Mouse (Mus musculus) stomach, embryonic 14.5 days (tissue): ENCODE results near the gene L3mbtl4. TPM values are rescaled to one million over a fixed set of nuclear protein-coding genes. Genes with fewer than 3 reads are reported as not detected.

Source experiments
- ATAC-seq: fragments of 200-750 bp; cut with Nextera tagmentation; 2 replicates; pipeline ENCODE4 v1.8.0; 2017; ENCODE audit warnings: low read depth, moderate TSS enrichment; ENCODE audit not compliant: insufficient number of reproducible peaks, insufficient read depth, low FRiP score
- H3K27ac ChIP-seq: fragments of 300-500 bp; sonication (generic); 2 replicates; pipeline ENCODE4 v1.5.1; 2014; ENCODE audit warnings: mild to moderate bottlenecking, low read length, moderate library complexity, mixed read lengths
- H3K27me3 ChIP-seq: fragments of 300-500 bp; sonication (generic); 2 replicates; pipeline ENCODE4 v1.6.1; 2014; ENCODE audit warnings: low read length, control low read depth, mixed read lengths; ENCODE audit not compliant: control insufficient read depth, insufficient read depth
- H3K36me3 ChIP-seq: fragments of 300-500 bp; sonication (generic); 2 replicates; pipeline ENCODE4 v1.6.1; 2014; ENCODE audit warnings: mild to moderate bottlenecking, control low read depth, low read length, moderate library complexity, mixed read lengths; ENCODE audit not compliant: control insufficient read depth, insufficient read depth
- H3K4me1 ChIP-seq: fragments of 300-500 bp; sonication (generic); 2 replicates; pipeline ENCODE4 v1.6.1; 2014; ENCODE audit warnings: low read length, control low read depth, mixed read lengths; ENCODE audit not compliant: control insufficient read depth, insufficient read depth
- H3K4me2 ChIP-seq: fragments of 300-500 bp; sonication (generic); replicated peaks from 2 replicates; pipeline ENCODE4 v1.6.1; 2014; ENCODE audit warnings: low read depth, low read length, control low read depth
- H3K4me3 ChIP-seq: fragments of 300-500 bp; sonication (generic); 2 replicates; pipeline ENCODE4 v1.5.1; 2014; ENCODE audit warnings: low read depth, low read length, control low read depth
- H3K9ac ChIP-seq: fragments of 300-500 bp; sonication (generic); replicated peaks from 2 replicates; pipeline ENCODE4 v1.6.1; 2014; ENCODE audit warnings: low read depth, mild to moderate bottlenecking, control low read depth, low read length, moderate library complexity, mixed read lengths
- H3K9me3 ChIP-seq: fragments of 300-500 bp; sonication (generic); 2 replicates; pipeline ENCODE4 v1.6.1; 2016; ENCODE audit warnings: low read depth, low read length, control low read depth; ENCODE audit not compliant: control insufficient read depth
- WGBS: fragments of 180-500 bp; shearing (Covaris S2); extraction: QIAGEN DNeasy Blood & Tissue Kit; methylation state at CpG from one replicate; pipeline ENCODE4 v1.1.7; 2014; 5-methylcytosine and 5-hydroxymethylcytosine counted together
- polyA plus RNA-seq: library from polyadenylated mRNA; unstranded; fragments of >200 nt; fragmentation: Nextera tagmentation; extraction: Ambion mirVana; gene quantifications from 2 replicates; pipeline ENCODE4 v1.2.1, GENCODE M21; 2014

L3mbtl4 gene
- polyA plus RNA-seq, 1 experiment from 2014 or later: not detected

- Histone ChIP-seq H3K27ac (no peak overlapping the region), H3K9ac (no peak overlapping the region), H3K27me3 (no peaks in the 10 kb centered on the region), H3K36me3 (no peaks in the 10 kb centered on the region), H3K9me3 (no peaks in the 10 kb centered on the region), H3K4me3 (no peak overlapping the region), H3K4me1 (no peaks in the 10 kb centered on the region), H3K4me2 (no peak overlapping the region)
- ATAC-seq: no peak
- 78% methylated on average over 2 of the region's 2 CpGs for WGBS
These were observed 7.3 kb downstream of the L3mbtl4 start for GRCm38 (mm10) chr17:68280915-68281314.

GRCm38 (mm10) chr17:68285119-68285782 is 11.7 kb downstream of the L3mbtl4 start:
- Histone ChIP-seq H3K27me3 (no peaks in the 10 kb centered on the region), H3K4me2 (no peak overlapping the region), H3K4me1 (no peaks in the 10 kb centered on the region), H3K36me3 (no peaks in the 10 kb centered on the region), H3K27ac (no peak overlapping the region), H3K9me3 (no peaks in the 10 kb centered on the region), H3K4me3 (no peak overlapping the region), H3K9ac (no peak overlapping the region)
- WGBS: 46% methylated on average over 8 of the region's 8 CpGs
- no peak for ATAC-seq

- no peaks in the 10 kb centered on the region for H3K36me3 ChIP-seq
- no peaks in the 10 kb centered on the region for H3K4me1 ChIP-seq
These were observed 14.5 kb downstream of the L3mbtl4 start for GRCm38 (mm10) chr17:68288094-68288493.

GRCm38 (mm10) chr17:68288699-68289098 is 15.1 kb downstream of the L3mbtl4 start:
- Histone ChIP-seq H3K36me3 (no peaks in the 10 kb centered on the region), H3K4me1 (no peaks in the 10 kb centered on the region), H3K4me2 (no peak overlapping the region), H3K27me3 (no peaks in the 10 kb centered on the region), H3K9me3 (no peaks in the 10 kb centered on the region), H3K27ac (no peak overlapping the region), H3K4me3 (no peak overlapping the region), H3K9ac (no peak overlapping the region)
- 64% methylated on average over 8 of the region's 8 CpGs for WGBS
- no peak for ATAC-seq

More at GRCm38 (mm10) chr17:68288094-68288493, 14.5 kb downstream of the L3mbtl4 start:
- WGBS: 71% methylated on average over 4 of the region's 4 CpGs
- no peaks in the 10 kb centered on the region for H3K9me3 ChIP-seq
- H3K9ac ChIP-seq: no peak overlapping the region
- H3K4me2 ChIP-seq: no peak overlapping the region
- no peak for ATAC-seq
- H3K4me3 ChIP-seq: no peak overlapping the region
- H3K27ac ChIP-seq: no peak overlapping the region
- H3K27me3 ChIP-seq: no peaks in the 10 kb centered on the region

GRCm38 (mm10) chr17:68291713-68292364 is 18.2 kb downstream of the L3mbtl4 start:
- no peak overlapping the region for H3K4me3 ChIP-seq
- WGBS: 60% methylated on average over 9 of the region's 9 CpGs
- no peak overlapping the region for H3K27ac ChIP-seq
- no peak overlapping the region for H3K4me2 ChIP-seq
- H3K27me3 ChIP-seq: no peaks in the 10 kb centered on the region
- H3K36me3 ChIP-seq: no peaks in the 10 kb centered on the region
- peaks cover 7% of the 10 kb centered on the region; the same call in 1 of the 2 replicates for H3K9me3 ChIP-seq
- H3K9ac ChIP-seq: no peak overlapping the region
- ATAC-seq: no peak
- H3K4me1 ChIP-seq: no peaks in the 10 kb centered on the region

- H3K27ac ChIP-seq: no peak overlapping the region
- 79% methylated on average over 6 of the region's 6 CpGs for WGBS
- H3K9me3 ChIP-seq: no peaks in the 10 kb centered on the region
- no peaks in the 10 kb centered on the region for H3K27me3 ChIP-seq
- ATAC-seq: no peak
- no peaks in the 10 kb centered on the region for H3K36me3 ChIP-seq
- no peak overlapping the region for H3K4me3 ChIP-seq
- H3K4me2 ChIP-seq: no peak overlapping the region
- no peaks in the 10 kb centered on the region for H3K4me1 ChIP-seq
- no peak overlapping the region for H3K9ac ChIP-seq
These were observed 34.8 kb downstream of the L3mbtl4 start for GRCm38 (mm10) chr17:68308381-68308780.

- H3K27me3 ChIP-seq: no peaks in the 10 kb centered on the region
- H3K4me3 ChIP-seq: no peak overlapping the region
- ATAC-seq: no peak
- H3K36me3 ChIP-seq: no peaks in the 10 kb centered on the region
- no peak overlapping the region for H3K9ac ChIP-seq
- no peaks in the 10 kb centered on the region for H3K4me1 ChIP-seq
- no peak overlapping the region for H3K27ac ChIP-seq
- H3K9me3 ChIP-seq: no peaks in the 10 kb centered on the region
- no peak overlapping the region for H3K4me2 ChIP-seq
- 84% methylated on average over 5 of the region's 5 CpGs for WGBS
These were observed 38.8 kb downstream of the L3mbtl4 start for GRCm38 (mm10) chr17:68312286-68312927.

GRCm38 (mm10) chr17:68320940-68321339 is 47.3 kb downstream of the L3mbtl4 start:
- no peaks in the 10 kb centered on the region for H3K4me1 ChIP-seq
- H3K4me3 ChIP-seq: no peak overlapping the region
- no peaks in the 10 kb centered on the region for H3K27me3 ChIP-seq
- no peak for ATAC-seq
- no peaks in the 10 kb centered on the region for H3K9me3 ChIP-seq
- no peak overlapping the region for H3K9ac ChIP-seq
- H3K36me3 ChIP-seq: no peaks in the 10 kb centered on the region
- no peak overlapping the region for H3K27ac ChIP-seq
- 77% methylated on average over 8 of the region's 8 CpGs for WGBS
- no peak overlapping the region for H3K4me2 ChIP-seq
